Mouse (Mus musculus) adrenal gland, adult 8-10 months (tissue): Measurements from ENCODE around the gene Mrpl18. TPM values are rescaled to one million over a fixed set of nuclear protein-coding genes. Genes with fewer than 3 reads are reported as not detected.
A peak's percentile ranks its signal among the peaks of the same experiment; 100 is the strongest.
"Not testable (repeated sequence)": the region's sequence is repeated elsewhere in the genome, so short reads cannot be mapped to it uniquely, and the experiment has no call there.

Experiments
- DNase-seq: peaks from one replicate; pipeline ENCODE4 v3.0.0; 2022
- total RNA-seq, 4 experiments: library from RNA; stranded (reverse); gene quantifications; 2 replicates each; pipeline ENCODE4 v1.2.4; 2022

The Mrpl18 gene
- total RNA-seq, 4 experiments from 2014 or later = 58.6 to 69.0 (median 62.7) TPM

DNA sequence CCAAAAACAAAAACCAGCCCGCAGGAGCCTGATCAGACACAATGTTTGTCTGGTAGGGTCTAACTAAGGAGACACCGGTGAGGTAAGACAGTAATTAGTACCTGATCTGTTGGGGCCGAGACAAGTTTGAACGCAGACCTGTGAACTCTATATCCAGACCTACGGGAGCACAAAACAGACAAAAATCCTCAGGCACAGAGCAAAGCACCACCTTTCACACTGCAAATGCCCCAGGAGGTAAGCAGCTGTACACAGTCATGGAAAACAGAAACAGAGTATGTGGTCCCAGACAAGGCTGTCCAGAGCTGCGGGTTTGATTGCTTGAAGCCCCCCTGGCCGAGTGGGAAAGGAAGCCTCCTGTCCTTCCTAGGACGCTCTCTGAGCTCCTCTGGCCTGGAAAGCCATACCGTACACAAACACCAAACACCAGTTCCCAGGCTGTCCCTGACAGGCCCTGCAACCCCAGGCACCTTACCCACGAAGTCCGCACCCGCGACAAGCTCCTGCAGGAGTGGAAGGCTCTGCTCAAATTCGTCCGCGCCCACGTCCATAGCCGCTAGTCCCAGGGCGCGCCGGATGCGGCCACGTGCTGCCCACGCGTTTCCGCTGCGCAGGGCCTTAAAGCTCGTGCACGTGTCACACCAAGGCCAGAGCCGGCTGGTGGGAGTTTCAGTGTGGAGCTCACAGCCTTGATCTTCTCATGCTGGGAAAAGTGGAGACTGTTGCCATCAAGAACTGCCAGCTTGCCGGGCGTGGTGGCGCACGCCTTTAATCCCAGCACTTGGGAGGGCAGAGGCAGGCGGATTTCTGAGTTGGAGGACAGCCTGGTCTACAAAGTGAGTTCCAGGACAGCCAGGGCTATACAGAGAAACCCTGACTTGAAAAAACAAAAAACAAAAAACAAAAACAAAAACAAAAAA is 6.5 kb downstream of the Mrpl18 start, which contains the start of gene Pnldc1:
Gene Pnldc1, minus strand, starts transcription at position 870 of the 920 bp plus-strand sequence.
- DNase-seq = no peak

DNA sequence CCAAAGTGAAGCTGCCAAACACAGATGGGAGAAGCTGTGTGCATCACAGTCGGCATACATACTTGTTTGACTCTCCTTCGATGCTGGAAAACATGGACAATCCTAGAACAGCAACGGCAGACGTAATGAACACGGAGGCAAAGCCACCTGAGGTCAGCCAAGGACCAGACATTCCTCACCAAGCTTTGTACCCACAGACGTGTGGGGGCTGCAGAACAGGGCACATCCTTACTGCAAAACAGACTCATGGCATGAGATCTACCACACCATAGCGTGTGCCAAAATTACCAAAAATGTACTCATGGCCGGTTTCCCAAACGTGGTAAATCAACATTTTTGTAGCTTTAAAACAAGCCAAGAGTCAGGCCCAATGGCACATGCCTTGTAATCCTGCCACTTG is 9.7 kb downstream of the Mrpl18 start:
- no peak for DNase-seq

DNA sequence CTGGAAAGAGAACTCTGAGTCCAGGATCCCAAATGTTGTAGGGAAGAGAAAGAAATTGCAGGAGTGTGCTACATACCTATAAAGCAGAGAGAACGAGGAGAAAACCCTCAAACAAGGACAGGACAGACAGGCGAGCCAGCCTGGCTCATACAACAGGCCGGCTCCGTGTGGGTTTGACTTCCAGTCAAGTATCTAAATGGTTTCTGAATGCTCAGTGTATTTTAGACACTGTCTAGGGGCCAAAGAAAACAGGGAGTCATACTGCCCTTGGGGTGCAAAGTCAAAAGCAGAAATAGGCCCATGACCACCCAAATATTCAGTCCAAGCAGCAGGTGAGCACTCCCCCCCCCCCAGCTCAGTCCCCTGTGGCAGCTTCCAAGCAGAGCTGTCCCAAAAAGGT is 10.3 kb downstream of the Mrpl18 start:
- DNase-seq = no peak

DNA sequence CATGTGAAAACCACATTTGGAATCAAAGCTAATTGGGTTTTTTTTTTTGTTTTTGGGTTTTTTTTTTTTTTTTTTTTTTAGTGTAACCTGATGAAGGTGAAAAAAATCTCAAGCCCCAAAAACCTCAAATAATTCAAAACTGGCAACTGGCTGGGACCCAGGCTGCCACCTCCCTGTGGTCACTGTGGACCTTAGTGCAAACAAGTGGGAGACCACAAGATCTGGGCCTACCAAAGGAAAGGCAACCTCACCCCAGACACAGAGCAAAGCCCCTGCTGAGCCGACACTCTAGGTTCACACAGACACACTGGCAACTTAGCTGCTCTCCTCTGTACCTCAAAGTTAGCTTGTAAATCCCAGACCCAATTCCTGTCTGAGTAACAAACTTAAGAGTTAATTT is 11.8 kb downstream of the Mrpl18 start:
- no peak for DNase-seq

DNA sequence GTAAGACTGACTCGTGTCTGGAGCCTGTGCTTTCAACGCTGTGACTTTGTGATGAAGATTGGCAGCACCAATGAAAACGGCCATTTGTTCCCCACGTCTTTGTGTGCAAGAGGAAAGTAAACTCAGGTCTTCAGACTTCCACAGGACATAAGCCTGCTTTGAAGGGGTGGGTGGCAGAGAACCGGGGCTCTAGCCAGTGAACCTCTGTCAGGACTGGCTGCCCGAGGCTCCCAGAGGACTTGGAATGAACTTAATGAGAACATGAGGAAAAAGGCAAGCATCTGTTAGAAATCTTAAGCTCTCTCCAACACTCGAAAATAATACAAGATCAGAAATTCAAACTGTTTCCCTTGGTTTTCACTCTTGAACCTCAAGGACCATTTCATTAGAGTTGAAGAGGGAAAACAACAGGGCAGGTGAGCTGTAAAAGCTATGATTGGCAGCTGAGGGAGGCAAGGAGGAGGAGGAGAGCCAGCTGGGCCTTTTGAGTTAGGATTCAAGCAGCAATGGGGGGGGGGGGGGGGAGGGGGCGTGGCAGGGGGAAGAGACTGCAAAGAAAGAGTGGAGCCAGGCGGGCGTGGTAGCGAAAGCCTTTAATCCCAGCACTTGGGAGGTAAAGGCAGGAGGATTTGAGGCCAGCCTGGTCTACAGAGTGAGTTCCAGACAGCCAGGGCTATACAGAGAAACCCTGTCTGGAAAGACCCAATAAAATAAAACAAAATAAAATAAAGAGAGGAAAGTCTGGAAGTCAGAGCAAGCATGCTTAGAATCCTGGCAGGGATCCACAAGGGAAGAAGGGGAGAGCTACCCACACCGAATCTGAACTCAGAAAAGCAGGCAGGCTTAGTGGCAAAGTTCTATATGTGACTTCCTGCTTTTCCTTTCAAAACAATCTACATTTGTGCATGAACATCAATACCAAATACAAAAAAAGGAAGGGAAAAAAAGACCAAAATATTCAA is 12.5 kb downstream of the Mrpl18 start:
- DNase-seq = no peak

DNA sequence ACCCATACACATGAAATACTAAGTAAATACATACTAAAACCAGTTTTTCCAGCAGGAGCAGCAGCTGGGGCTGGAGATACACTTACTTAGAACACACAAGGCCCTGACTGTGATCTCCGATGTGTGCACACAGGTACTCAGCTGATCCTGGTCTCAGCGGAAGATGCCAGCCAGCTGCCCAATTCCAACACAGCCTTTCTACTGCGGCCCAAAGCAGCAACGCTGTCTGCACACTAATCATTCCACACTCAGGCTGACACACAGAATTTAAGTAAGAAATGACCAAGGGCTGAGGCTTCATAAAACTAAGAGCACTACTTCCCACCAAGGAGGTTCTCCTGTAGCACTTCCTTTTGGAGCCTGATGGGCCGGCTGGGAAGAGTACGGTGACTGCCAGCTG is 13.9 kb downstream of the Mrpl18 start:
- DNase-seq = no peak

DNA sequence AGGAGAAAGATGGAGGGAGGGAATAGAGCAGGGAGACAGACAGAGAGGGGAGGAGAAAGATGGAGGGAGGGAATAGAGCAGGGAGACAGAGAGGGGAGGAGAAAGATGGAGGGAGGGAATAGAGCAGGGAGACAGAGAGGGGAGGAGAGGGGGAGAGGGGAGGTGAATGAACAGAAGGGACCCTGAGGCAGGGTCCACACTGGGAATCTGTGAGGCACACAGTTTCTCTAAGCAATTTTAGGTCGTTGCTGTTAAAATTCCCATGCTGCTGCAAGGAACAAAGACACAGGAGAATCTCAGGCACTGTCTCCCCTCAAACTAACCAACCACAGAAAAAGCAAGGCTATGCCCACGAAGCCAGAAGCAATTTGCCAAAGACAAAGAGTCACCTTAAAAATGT is 17.5 kb downstream of the Mrpl18 start:
- DNase-seq = not testable (repeated sequence)

DNA sequence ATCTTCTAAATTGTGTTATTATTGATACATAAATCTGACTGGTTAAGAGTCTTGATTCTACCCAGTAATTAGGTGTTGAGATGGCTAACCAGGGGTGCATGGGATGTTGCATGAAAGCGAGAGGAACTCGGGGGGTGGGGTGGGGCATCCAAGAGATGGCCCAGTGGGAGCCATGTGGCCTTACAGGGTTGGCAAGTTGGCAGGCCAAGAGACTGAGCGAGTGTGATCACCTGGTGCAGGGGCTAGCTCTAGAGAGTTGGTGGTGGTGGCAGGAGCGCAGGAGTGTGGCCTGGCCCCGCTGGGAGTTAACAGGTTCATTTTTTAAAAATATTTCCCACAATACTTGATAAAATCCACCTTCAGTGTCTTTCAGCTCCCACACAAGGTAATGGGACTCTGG is 18.5 kb downstream of the Mrpl18 start:
- no peak for DNase-seq

DNA sequence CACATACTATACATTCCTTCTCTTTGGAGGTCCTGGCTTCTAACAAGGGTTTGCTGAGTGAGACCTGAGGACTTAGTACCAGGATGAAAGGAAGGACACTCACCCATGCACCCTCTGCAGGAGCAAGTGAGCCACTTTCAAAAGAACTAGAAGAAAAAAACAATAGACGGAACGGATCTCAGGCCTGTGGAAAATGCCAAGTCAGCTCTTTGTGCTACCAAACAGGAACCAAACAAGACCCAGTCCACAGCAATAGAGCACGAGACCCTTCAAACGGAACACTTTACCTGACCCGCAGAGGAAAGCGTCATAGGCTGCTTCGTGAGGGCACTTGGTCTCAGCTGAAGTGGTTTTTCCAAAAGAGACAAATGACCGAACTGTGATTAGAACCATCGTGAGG is 24.1 kb downstream of the Mrpl18 start:
- no peak for DNase-seq

DNA sequence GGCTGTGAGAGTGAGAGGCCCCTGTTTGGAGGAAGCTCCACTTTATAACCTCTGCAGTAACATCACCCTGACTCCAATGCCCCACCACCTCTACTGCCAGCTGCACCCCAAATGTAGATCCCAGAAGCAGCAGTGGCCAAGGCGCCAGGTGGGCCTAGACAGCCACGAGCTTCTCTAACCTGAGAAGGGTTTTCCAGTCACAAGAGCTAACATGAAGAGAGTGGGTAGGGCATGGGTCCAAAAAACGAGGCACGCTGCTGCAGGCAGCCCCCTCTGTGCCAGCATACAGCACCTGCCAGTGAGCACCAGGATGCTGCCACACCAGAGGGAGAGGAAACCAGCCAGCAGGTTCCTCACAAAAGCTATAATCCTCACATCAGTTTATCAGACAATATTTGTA is 25.1 kb downstream of the Mrpl18 start:
- no peak for DNase-seq

DNA sequence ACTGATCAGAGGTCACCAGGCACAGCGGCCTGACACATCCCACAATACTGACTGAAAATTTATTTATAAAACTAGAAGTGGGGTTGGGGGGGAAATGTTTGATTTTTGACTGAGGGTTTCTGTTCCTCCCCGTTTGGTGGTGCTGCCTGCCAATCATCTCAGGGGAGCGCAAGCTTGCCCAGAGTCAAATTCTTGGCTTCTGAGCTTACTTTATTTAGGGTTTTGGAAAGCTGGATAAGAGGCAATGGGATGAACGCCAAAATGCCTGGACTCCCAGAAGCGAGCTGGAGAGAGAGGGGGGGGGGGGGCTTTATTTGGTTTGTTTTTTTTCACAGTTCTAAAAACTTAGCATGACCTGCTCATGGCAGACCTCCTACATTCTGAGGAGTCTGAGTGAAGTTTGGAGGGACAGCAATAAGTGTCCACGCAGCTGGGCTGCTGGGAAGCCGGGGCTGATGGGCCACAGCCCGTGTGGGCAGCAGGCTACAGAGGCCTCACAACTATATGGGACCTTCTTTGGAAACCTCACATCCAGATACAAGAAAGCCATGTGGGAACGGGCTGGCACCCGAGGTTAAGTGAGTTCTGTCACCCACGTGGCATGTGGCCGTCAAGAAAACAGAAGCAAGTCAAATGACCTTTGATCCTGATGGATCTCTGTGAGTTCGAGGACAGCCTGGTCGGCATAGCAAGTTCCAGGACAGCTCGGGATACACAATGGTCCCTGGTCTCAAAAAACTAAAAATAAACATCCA is 28.9 kb downstream of the Mrpl18 start:
- DNase-seq = no peak

DNA sequence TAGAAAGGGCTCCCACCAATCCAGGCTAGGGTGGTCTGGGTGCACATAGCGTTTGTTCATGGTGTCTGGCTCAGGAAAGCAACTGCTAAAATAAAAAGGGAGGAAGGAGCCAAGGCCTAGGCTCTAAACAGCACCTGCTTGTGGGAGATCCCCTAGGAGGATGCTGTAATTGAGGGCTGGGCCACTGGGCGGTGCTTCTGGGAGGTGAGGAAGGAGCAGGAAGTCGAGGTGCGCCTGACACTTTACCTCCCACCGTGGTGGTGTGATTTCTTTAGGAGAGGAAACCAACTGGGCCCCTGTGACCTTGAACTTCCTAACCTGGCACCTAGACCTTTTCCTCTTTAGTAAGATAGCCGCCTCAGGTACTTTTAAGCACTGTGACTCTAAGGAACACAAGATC is 29.5 kb downstream of the Mrpl18 start:
- DNase-seq = no peak

DNA sequence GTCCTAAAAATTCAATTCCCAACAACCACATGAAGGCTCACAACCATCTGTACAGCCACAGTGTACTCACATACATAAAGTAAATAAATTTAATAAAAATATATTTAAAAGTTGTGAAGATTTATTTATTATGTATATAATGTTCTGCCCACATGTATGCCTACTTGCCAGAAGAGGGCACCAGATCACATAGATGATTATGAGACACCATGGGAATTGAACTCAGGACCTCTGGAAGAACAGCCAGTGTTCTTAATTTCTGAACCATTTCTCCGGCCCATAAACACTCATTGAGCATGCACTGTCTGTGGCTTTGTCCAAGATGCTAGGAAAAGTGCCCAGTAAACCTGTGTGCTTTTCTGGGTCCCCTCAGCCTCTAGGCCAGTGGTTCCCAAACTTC is 34.9 kb downstream of the Mrpl18 start:
- DNase-seq = no peak

DNA sequence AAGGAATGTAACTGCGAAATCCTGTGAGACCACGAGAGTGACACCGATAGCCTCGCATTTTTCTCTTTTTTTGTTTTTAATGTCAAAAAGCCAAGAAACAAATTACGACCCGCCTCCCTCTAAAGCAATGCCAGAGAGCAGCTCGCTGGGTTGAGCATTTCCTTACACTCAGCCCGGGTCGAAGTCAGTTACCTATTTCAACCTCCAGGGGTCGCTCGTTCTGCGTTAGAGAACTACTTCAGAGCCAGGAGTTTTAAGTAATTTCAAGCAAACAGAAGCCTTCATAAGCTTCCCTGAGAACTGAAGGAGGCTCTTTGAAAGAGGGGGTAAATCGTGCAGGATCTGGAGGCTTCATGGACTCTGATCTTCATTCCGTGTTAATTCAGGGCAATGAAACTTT is 36.0 kb downstream of the Mrpl18 start:
- DNase-seq = peak; percentile 59

DNA sequence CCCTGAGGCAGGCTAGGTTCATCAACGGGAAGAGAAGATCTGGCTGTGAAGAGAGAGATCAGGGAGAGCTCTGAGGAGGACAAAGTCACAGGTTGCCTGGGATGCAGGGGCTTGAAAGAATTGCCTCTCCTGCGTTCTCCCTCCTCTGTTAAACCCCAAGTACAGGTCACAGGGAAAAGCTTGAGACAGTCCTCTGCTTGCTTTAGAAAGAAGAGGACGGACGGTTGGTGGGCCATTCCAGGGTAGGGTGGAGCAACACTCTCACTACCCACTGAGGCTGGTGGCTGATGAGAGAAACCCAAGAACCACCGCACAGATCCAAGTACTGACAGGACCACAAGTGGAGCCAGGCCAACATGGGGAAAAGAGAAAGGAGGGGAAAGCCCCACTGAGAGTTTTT is 40.4 kb downstream of the Mrpl18 start, which contains the start of gene Mrgprh:
Gene Mrgprh, plus strand, starts transcription at position 301 of the 400 bp plus-strand sequence.
- DNase-seq = no peak

DNA sequence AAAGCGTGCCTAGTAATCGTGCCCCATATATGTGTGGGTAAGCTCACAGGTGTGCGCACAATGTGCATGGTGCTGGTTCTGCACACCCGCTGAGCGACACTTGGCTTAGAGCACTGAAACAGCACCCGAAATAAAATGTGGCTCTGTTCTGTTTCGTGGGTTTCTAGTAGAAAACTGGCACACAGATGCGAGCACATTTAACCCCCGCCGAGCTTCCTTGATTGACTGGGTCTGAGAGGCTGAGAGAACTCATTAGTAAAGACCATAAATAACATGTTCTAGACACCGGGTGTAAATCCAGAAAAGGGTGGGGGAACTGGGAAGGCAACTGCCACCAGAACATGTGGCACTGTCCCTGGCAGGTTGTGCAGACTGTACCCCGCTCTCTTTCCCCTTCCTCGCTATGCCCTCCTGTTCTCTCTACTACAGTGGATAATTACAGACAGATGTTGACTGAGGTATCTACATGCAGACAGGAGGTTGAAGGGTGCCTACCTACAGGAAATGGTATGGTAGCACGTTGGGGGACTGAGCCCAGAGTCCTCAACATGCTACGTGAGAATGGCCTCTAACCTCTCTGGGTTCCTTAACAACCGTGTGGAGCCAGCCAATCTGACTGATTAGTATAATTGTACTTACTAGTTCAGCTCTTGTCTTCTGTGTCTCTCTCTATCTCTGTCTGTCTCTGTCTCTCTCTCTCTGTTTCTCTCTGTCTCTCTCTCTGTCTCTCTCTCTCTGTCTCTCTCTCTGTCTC is 43.7 kb downstream of the Mrpl18 start:
- no peak for DNase-seq

DNA sequence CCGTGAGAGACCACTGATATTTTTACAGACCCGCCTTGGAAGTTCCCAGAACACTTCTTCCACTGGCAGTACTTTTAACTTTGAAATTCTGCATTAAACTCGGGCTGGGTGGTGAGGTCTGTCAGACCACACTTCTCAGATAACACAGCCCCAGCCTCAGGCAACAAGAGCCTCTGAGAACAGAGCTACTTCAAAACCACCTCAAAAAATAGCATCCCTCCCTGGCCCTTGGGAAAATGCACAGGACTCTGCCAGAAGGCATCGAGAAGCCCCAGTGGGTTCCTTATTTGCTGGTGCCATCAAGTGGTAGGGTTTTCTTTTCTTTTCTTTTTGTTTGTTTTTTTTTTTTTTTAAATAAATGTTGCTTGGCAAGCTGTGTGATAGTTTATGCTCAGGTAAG is 47.5 kb downstream of the Mrpl18 start:
- DNase-seq = no peak

DNA sequence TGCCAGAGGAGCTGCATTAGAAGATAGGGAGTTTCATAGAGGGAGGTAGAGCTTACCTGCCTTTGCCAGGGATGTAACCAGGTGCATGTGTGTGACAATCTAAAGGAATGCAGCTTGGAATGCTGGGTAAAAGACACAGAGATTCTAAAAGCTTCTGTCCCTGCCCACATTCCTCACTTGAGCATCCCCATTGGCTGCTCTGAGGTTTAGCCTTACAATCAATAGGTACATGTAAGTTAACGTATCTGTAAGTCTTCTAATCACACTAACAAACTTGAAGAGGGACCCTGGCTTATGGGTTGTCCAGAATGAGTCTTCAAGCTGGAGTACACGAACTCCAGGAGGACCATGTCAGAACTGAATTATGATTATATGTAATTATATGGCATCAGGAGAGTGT is 48.1 kb downstream of the Mrpl18 start, which contains the start of gene Mas1:
Gene Mas1, minus strand, starts transcription at position 101 of the 400 bp plus-strand sequence.
- no peak for DNase-seq

DNA sequence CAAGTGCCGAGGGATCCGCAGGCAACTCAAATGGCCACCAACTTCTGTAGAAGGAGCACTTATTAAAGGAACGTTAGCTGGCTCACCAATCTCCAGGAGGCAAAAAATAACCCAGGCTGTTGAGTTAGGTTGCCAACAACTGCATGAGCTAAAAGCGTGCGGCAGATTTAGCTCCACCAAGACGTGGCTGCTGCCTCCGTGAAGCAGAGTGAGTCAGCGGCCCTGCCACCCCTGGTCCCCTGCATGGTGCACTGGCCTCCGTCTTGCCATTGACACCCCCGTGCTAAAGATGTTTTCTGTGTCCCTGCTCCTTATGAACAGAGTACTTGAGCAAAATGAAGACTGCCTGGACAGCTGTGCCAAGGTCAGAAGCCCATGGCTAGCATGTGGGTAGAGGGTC is 49.3 kb downstream of the Mrpl18 start:
- DNase-seq = no peak

DNA sequence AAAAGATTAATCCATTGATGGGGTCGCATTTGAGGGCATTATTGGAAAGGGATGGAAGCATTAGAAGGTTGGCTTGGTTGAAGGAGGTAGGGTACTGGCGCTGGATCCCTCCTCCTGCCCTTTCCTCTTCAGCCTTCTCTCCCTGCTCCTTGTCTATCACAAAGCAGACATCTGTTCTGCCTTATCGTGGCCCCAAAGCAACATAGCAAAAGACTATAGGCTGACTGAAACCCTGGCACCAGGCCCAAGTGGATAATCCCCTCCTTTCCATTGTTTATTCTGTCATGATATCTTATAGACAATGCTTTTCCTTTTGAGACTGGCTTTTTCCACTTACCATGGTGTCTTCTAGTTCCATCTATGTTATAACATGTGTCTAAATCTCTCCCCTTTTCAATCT is 50.7 kb downstream of the Mrpl18 start:
- DNase-seq = no peak

DNA sequence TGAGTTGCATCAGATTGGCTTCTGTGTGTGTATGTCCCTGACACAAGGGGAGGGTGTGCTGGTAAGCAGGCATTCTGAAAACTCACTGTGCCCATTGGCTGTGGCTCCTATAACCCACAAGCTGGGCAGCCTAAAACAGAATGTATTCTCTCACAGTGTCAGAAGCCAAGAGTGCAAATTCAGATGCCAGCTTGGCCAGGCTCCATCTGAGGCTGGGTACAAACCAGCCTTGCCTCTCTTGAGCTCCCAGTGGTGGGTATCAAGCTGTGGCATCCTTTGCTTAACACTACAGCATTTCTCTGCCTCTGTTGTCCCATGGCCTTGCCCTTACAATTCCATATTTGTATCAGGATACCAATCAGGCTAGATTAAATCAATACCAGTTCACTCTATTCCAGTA is 52.0 kb downstream of the Mrpl18 start:
- DNase-seq = no peak
